Mouse (Mus musculus): ENCODE results near the gene Lrrk1. TPM values are rescaled to one million over a fixed set of nuclear protein-coding genes. Genes with fewer than 3 reads are reported as not detected.

The Lrrk1 gene
- polyA plus RNA-seq, 1 experiment from 2014 or later: 6.9 TPM

- Histone ChIP-seq H3K4me3 (no peak overlapping the region), H3K4me2 (replicated peaks) (no peak overlapping the region), H3K9me3 (0 out of 2 replicates have a peak, but pooled peaks cover 2% of the 10 kb centered on the region), H3K9ac (replicated peaks) (no peak overlapping the region), H3K27ac (replicated peaks) (no peak overlapping the region), H3K27me3 (no peaks in the 10 kb centered on the region), H3K36me3 (no peaks in the 10 kb centered on the region), H3K4me1 (peaks cover 22% of the 10 kb centered on the region)
- ATAC-seq (ENCODE audit: low FRiP score, low read depth): no peak
- WGBS: 81% methylated on average over 7 of the region's 7 CpGs
These were observed 144.3 kb downstream of the Lrrk1 start for GRCm38 (mm10) chr7:66243766-66244325.

- 90% methylated on average over 4 of the region's 4 CpGs for WGBS
- H3K27me3 ChIP-seq: no peaks in the 10 kb centered on the region
These were observed 146.2 kb downstream of the Lrrk1 start for GRCm38 (mm10) chr7:66241855-66242412.

GRCm38 (mm10) chr7:66238157-66238556 lies 150.0 kb downstream of the Lrrk1 start:
- Histone ChIP-seq H3K36me3 (no peaks in the 10 kb centered on the region), H3K9ac (replicated peaks) (no peak overlapping the region), H3K4me2 (replicated peaks) (no peak overlapping the region), H3K4me3 (no peak overlapping the region), H3K9me3 (0 out of 2 replicates have a peak, but pooled peaks cover 2% of the 10 kb centered on the region), H3K4me1 (no peaks in the 10 kb centered on the region), H3K27me3 (no peaks in the 10 kb centered on the region), H3K27ac (replicated peaks) (no peak overlapping the region)
- WGBS: 95% methylated on average over 3 of the region's 3 CpGs
- no peak for ATAC-seq (ENCODE audit: low FRiP score, low read depth)

More at GRCm38 (mm10) chr7:66241855-66242412, 146.2 kb downstream of the Lrrk1 start:
- H3K9me3 ChIP-seq: 0 out of 2 replicates have a peak, but pooled peaks cover 2% of the 10 kb centered on the region
- no peak for ATAC-seq (ENCODE audit: low FRiP score, low read depth)
- no peak overlapping the region for H3K27ac ChIP-seq (replicated peaks)
- no peak overlapping the region for H3K4me2 ChIP-seq (replicated peaks)
- H3K4me1 ChIP-seq: peaks cover 3% of the 10 kb centered on the region; the same call in 1 of the 2 replicates
- no peak overlapping the region for H3K9ac ChIP-seq (replicated peaks)
- no peaks in the 10 kb centered on the region for H3K36me3 ChIP-seq
- H3K4me3 ChIP-seq: no peak overlapping the region

GRCm38 (mm10) chr7:66233947-66234516 lies 154.1 kb downstream of the Lrrk1 start:
- Histone ChIP-seq H3K4me1 (peaks cover 28% of the 10 kb centered on the region), H3K27ac (replicated peaks) (no peak overlapping the region), H3K9me3 (no peaks in the 10 kb centered on the region), H3K4me2 (replicated peaks) (no peak overlapping the region), H3K27me3 (no peaks in the 10 kb centered on the region), H3K4me3 (no peak overlapping the region), H3K9ac (replicated peaks) (no peak overlapping the region), H3K36me3 (no peaks in the 10 kb centered on the region)
- 75% methylated on average over 6 of the region's 6 CpGs for WGBS
- ATAC-seq (ENCODE audit: low FRiP score, low read depth): no peak

- Histone ChIP-seq H3K9me3 (no peaks in the 10 kb centered on the region), H3K4me2 (replicated peaks) (no peak overlapping the region), H3K4me3 (no peak overlapping the region), H3K27me3 (no peaks in the 10 kb centered on the region), H3K4me1 (peaks cover 28% of the 10 kb centered on the region), H3K27ac (replicated peaks) (no peak overlapping the region), H3K9ac (replicated peaks) (no peak overlapping the region), H3K36me3 (no peaks in the 10 kb centered on the region)
- ATAC-seq (ENCODE audit: low FRiP score, low read depth): no peak
- whole genome bisulfite sequencing: 85% methylated on average over 4 of the region's 4 CpGs
These were observed 154.8 kb downstream of the Lrrk1 start for GRCm38 (mm10) chr7:66233141-66233946.

GRCm38 (mm10) chr7:66231861-66232260 lies 156.3 kb downstream of the Lrrk1 start:
- ATAC-seq (ENCODE audit: low FRiP score, low read depth): no peak
- Histone ChIP-seq H3K27ac (replicated peaks) (peak overlapping the region; percentile 83), H3K36me3 (no peaks in the 10 kb centered on the region), H3K4me1 (peaks cover 28% of the 10 kb centered on the region), H3K27me3 (no peaks in the 10 kb centered on the region), H3K4me3 (no peak overlapping the region), H3K4me2 (replicated peaks) (no peak overlapping the region), H3K9me3 (no peaks in the 10 kb centered on the region), H3K9ac (replicated peaks) (no peak overlapping the region)
- 82% methylated on average over 4 of the region's 4 CpGs for WGBS

- Histone ChIP-seq H3K36me3 (no peaks in the 10 kb centered on the region), H3K4me2 (replicated peaks) (peak overlapping the region; percentile 23; the same call in 1 of the 2 replicates), H3K9ac (replicated peaks) (no peak overlapping the region), H3K4me3 (no peak overlapping the region), H3K9me3 (no peaks in the 10 kb centered on the region), H3K27ac (replicated peaks) (peak overlapping the region; percentile 83), H3K4me1 (peaks cover 28% of the 10 kb centered on the region), H3K27me3 (no peaks in the 10 kb centered on the region)
- ATAC-seq (ENCODE audit: low FRiP score, low read depth): peak; percentile 75
- WGBS: 27% methylated on average over 17 of the region's 17 CpGs
These were observed 157.3 kb downstream of the Lrrk1 start for GRCm38 (mm10) chr7:66230638-66231550.

GRCm38 (mm10) chr7:66230246-66230637 lies 157.9 kb downstream of the Lrrk1 start:
- Histone ChIP-seq H3K27ac (replicated peaks) (peak overlapping the region; percentile 83), H3K4me3 (no peak overlapping the region), H3K4me2 (replicated peaks) (peak overlapping the region; percentile 23; the same call in 1 of the 2 replicates), H3K36me3 (no peaks in the 10 kb centered on the region), H3K9ac (replicated peaks) (no peak overlapping the region), H3K4me1 (peaks cover 28% of the 10 kb centered on the region), H3K27me3 (no peaks in the 10 kb centered on the region), H3K9me3 (no peaks in the 10 kb centered on the region)
- 0 out of 2 replicates have a peak, but pooled peaks have one; percentile 11 for ATAC-seq (ENCODE audit: low FRiP score, low read depth)
- WGBS: 59% methylated on average over 4 of the region's 4 CpGs

GRCm38 (mm10) chr7:66229433-66229832 lies 158.7 kb downstream of the Lrrk1 start:
- no peak for ATAC-seq (ENCODE audit: low FRiP score, low read depth)
- H3K4me2 ChIP-seq (replicated peaks): no peak overlapping the region
- H3K9ac ChIP-seq (replicated peaks): no peak overlapping the region
- no peaks in the 10 kb centered on the region for H3K9me3 ChIP-seq
- peaks cover 28% of the 10 kb centered on the region for H3K4me1 ChIP-seq
- H3K27ac ChIP-seq (replicated peaks): peak overlapping the region; percentile 83; the same call in 1 of the 2 replicates
- H3K36me3 ChIP-seq: no peaks in the 10 kb centered on the region
- no peaks in the 10 kb centered on the region for H3K27me3 ChIP-seq
- 79% methylated on average over 7 of the region's 7 CpGs for WGBS
- H3K4me3 ChIP-seq: no peak overlapping the region

- no peak overlapping the region for H3K9ac ChIP-seq (replicated peaks)
- 78% methylated on average over 2 of the region's 2 CpGs for WGBS
- H3K4me3 ChIP-seq: no peak overlapping the region
- no peaks in the 10 kb centered on the region for H3K9me3 ChIP-seq
- H3K36me3 ChIP-seq: no peaks in the 10 kb centered on the region
- H3K4me1 ChIP-seq: peaks cover 28% of the 10 kb centered on the region
- ATAC-seq (ENCODE audit: low FRiP score, low read depth): no peak
- H3K27me3 ChIP-seq: no peaks in the 10 kb centered on the region
- no peak overlapping the region for H3K27ac ChIP-seq (replicated peaks)
- H3K4me2 ChIP-seq (replicated peaks): no peak overlapping the region
These were observed 159.6 kb downstream of the Lrrk1 start for GRCm38 (mm10) chr7:66228610-66228920.

GRCm38 (mm10) chr7:66227814-66228609 lies 160.1 kb downstream of the Lrrk1 start:
- no peak for ATAC-seq (ENCODE audit: low FRiP score, low read depth)
- Histone ChIP-seq H3K4me2 (replicated peaks) (no peak overlapping the region), H3K4me1 (peaks cover 28% of the 10 kb centered on the region), H3K4me3 (no peak overlapping the region), H3K27me3 (no peaks in the 10 kb centered on the region), H3K27ac (replicated peaks) (no peak overlapping the region), H3K9ac (replicated peaks) (no peak overlapping the region), H3K9me3 (no peaks in the 10 kb centered on the region), H3K36me3 (no peaks in the 10 kb centered on the region)
- WGBS: 88% methylated on average over 13 of the region's 13 CpGs

All from midbrain, embryonic 12.5 days (tissue).